Mouse (Mus musculus): ENCODE measurements around the gene Alox12b. TPM values are rescaled to one million over a fixed set of nuclear protein-coding genes. Genes with fewer than 3 reads are reported as not detected.

The Alox12b gene
- polyA plus RNA-seq, 1 experiment from 2014 or later: 0.41 TPM

- Histone ChIP-seq H3K4me2 (replicated peaks; ENCODE audit: low read depth, low read length) (peak overlapping the region; percentile 88; the same call in 1 of the 2 replicates), H3K36me3 (ENCODE audit: insufficient read depth, low read length) (no peaks in the 10 kb centered on the region), H3K4me1 (ENCODE audit: insufficient read depth, low read length) (peaks cover 25% of the 10 kb centered on the region), H3K9ac (replicated peaks; ENCODE audit: low read length) (no peak overlapping the region), H3K27me3 (ENCODE audit: insufficient read depth, low read length) (no peaks in the 10 kb centered on the region), H3K27ac (ENCODE audit: low read length) (no peak overlapping the region), H3K4me3 (ENCODE audit: low read length) (peak overlapping the region; percentile 85; the same call in 1 of the 2 replicates), H3K9me3 (ENCODE audit: low read length) (no peaks in the 10 kb centered on the region)
- WGBS: 48% methylated on average over 5 of the region's 5 CpGs
- no peak for ATAC-seq (ENCODE audit: low FRiP score, low TSS enrichment)
These were observed 39.9 kb upstream of the Alox12b start for GRCm38 (mm10) chr11:69116843-69117242.

- H3K36me3 ChIP-seq (ENCODE audit: insufficient read depth, low read length): no peaks in the 10 kb centered on the region
- H3K4me1 ChIP-seq (ENCODE audit: insufficient read depth, low read length): peaks cover 25% of the 10 kb centered on the region
- H3K4me3 ChIP-seq (ENCODE audit: low read length): peak overlapping the region; percentile 85
- H3K9me3 ChIP-seq (ENCODE audit: low read length): no peaks in the 10 kb centered on the region
- ATAC-seq (ENCODE audit: low FRiP score, low TSS enrichment): peak; percentile 13; the same call in 1 of the 2 replicates
- H3K27ac ChIP-seq (ENCODE audit: low read length): peak overlapping the region; percentile 77
- 0% methylated on average over 43 of the region's 45 CpGs for WGBS
- H3K9ac ChIP-seq (replicated peaks; ENCODE audit: low read length): peak overlapping the region; percentile 80
- no peaks in the 10 kb centered on the region for H3K27me3 ChIP-seq (ENCODE audit: insufficient read depth, low read length)
- peak overlapping the region; percentile 88 for H3K4me2 ChIP-seq (replicated peaks; ENCODE audit: low read depth, low read length)
These were observed 38.8 kb upstream of the Alox12b start for GRCm38 (mm10) chr11:69117737-69118695.

GRCm38 (mm10) chr11:69118765-69119164 is 38.0 kb upstream of the Alox12b start:
- WGBS: under 1% methylated on average over 15 of the region's 15 CpGs
- no peak overlapping the region for H3K9ac ChIP-seq (replicated peaks; ENCODE audit: low read length)

GRCm38 (mm10) chr11:69119446-69120155 is 37.2 kb upstream of the Alox12b start:
- ATAC-seq (ENCODE audit: low FRiP score, low TSS enrichment): no peak
- peaks cover 25% of the 10 kb centered on the region for H3K4me1 ChIP-seq (ENCODE audit: insufficient read depth, low read length)
- no peaks in the 10 kb centered on the region for H3K9me3 ChIP-seq (ENCODE audit: low read length)
- H3K27me3 ChIP-seq (ENCODE audit: insufficient read depth, low read length): no peaks in the 10 kb centered on the region
- H3K4me3 ChIP-seq (ENCODE audit: low read length): peak overlapping the region; percentile 58
- H3K9ac ChIP-seq (replicated peaks; ENCODE audit: low read length): peak overlapping the region; percentile 52
- H3K36me3 ChIP-seq (ENCODE audit: insufficient read depth, low read length): no peaks in the 10 kb centered on the region
- no peak overlapping the region for H3K27ac ChIP-seq (ENCODE audit: low read length)
- peak overlapping the region; percentile 88 for H3K4me2 ChIP-seq (replicated peaks; ENCODE audit: low read depth, low read length)
- WGBS: 28% methylated on average over 14 of the region's 14 CpGs

More at GRCm38 (mm10) chr11:69118765-69119164, 38.0 kb upstream of the Alox12b start:
- Histone ChIP-seq H3K27ac (ENCODE audit: low read length) (no peak overlapping the region), H3K4me1 (ENCODE audit: insufficient read depth, low read length) (peaks cover 25% of the 10 kb centered on the region), H3K36me3 (ENCODE audit: insufficient read depth, low read length) (no peaks in the 10 kb centered on the region), H3K4me2 (replicated peaks; ENCODE audit: low read depth, low read length) (peak overlapping the region; percentile 88), H3K9me3 (ENCODE audit: low read length) (no peaks in the 10 kb centered on the region), H3K4me3 (ENCODE audit: low read length) (peak overlapping the region; percentile 85), H3K27me3 (ENCODE audit: insufficient read depth, low read length) (no peaks in the 10 kb centered on the region)
- no peak for ATAC-seq (ENCODE audit: low FRiP score, low TSS enrichment)

- Histone ChIP-seq H3K9me3 (ENCODE audit: low read length) (no peaks in the 10 kb centered on the region), H3K27ac (ENCODE audit: low read length) (no peak within 1 kb of the TSS), H3K36me3 (ENCODE audit: insufficient read depth, low read length) (no peaks in the 10 kb centered on the region), H3K4me1 (ENCODE audit: insufficient read depth, low read length) (peaks cover 25% of the 10 kb centered on the region), H3K4me3 (ENCODE audit: low read length) (peak within 1 kb of the TSS; percentile 58), H3K27me3 (ENCODE audit: insufficient read depth, low read length) (no peaks in the 10 kb centered on the region), H3K9ac (replicated peaks; ENCODE audit: low read length) (peak within 1 kb of the TSS; percentile 71), H3K4me2 (replicated peaks; ENCODE audit: low read depth, low read length) (peak within 1 kb of the TSS; percentile 88)
- WGBS: 2% methylated on average over 27 of the region's 27 CpGs
- ATAC-seq (ENCODE audit: low FRiP score, low TSS enrichment): no peak
These were observed 36.4 kb upstream of the Alox12b start, which contains the start of gene Hes7 for GRCm38 (mm10) chr11:69120221-69121000. Gene Hes7 (plus strand): TSS chr11:69120404.

GRCm38 (mm10) chr11:69121001-69121740 is 35.6 kb upstream of the Alox12b start:
- Histone ChIP-seq H3K36me3 (ENCODE audit: insufficient read depth, low read length) (no peaks in the 10 kb centered on the region), H3K27ac (ENCODE audit: low read length) (no peak overlapping the region), H3K4me1 (ENCODE audit: insufficient read depth, low read length) (peaks cover 31% of the 10 kb centered on the region), H3K4me3 (ENCODE audit: low read length) (peak overlapping the region; percentile 58), H3K9me3 (ENCODE audit: low read length) (no peaks in the 10 kb centered on the region), H3K4me2 (replicated peaks; ENCODE audit: low read depth, low read length) (peak overlapping the region; percentile 88), H3K9ac (replicated peaks; ENCODE audit: low read length) (peak overlapping the region; percentile 71), H3K27me3 (ENCODE audit: insufficient read depth, low read length) (no peaks in the 10 kb centered on the region)
- ATAC-seq (ENCODE audit: low FRiP score, low TSS enrichment): no peak
- WGBS: under 1% methylated on average over 33 of the region's 33 CpGs

- H3K4me1 ChIP-seq (ENCODE audit: insufficient read depth, low read length): peaks cover 34% of the 10 kb centered on the region
- no peaks in the 10 kb centered on the region for H3K36me3 ChIP-seq (ENCODE audit: insufficient read depth, low read length)
- H3K9me3 ChIP-seq (ENCODE audit: low read length): no peaks in the 10 kb centered on the region
- H3K4me2 ChIP-seq (replicated peaks; ENCODE audit: low read depth, low read length): peak overlapping the region; percentile 88
- H3K4me3 ChIP-seq (ENCODE audit: low read length): peak overlapping the region; percentile 58
- peak overlapping the region; percentile 86 for H3K27ac ChIP-seq (ENCODE audit: low read length)
- under 1% methylated on average over 27 of the region's 32 CpGs for WGBS
- no peak for ATAC-seq (ENCODE audit: low FRiP score, low TSS enrichment)
- peak overlapping the region; percentile 71 for H3K9ac ChIP-seq (replicated peaks; ENCODE audit: low read length)
- no peaks in the 10 kb centered on the region for H3K27me3 ChIP-seq (ENCODE audit: insufficient read depth, low read length)
These were observed 35.0 kb upstream of the Alox12b start for GRCm38 (mm10) chr11:69121741-69122335.

- Histone ChIP-seq H3K4me2 (replicated peaks; ENCODE audit: low read depth, low read length) (peak within 1 kb of the TSS; percentile 88), H3K4me1 (ENCODE audit: insufficient read depth, low read length) (peaks cover 31% of the 10 kb centered on the region), H3K9ac (replicated peaks; ENCODE audit: low read length) (peak within 1 kb of the TSS; percentile 71), H3K27me3 (ENCODE audit: insufficient read depth, low read length) (no peaks in the 10 kb centered on the region), H3K4me3 (ENCODE audit: low read length) (peak within 1 kb of the TSS; percentile 58), H3K27ac (ENCODE audit: low read length) (peak within 1 kb of the TSS; percentile 86), H3K9me3 (ENCODE audit: low read length) (no peaks in the 10 kb centered on the region), H3K36me3 (ENCODE audit: insufficient read depth, low read length) (no peaks in the 10 kb centered on the region)
- peak; percentile 74 for ATAC-seq (ENCODE audit: low FRiP score, low TSS enrichment)
- WGBS: under 1% methylated on average over 65 of the region's 66 CpGs
These were observed 34.3 kb upstream of the Alox12b start, which contains the start of gene 9130213A22Rik for GRCm38 (mm10) chr11:69122336-69122951. Gene 9130213A22Rik (minus strand): TSS chr11:69122589.
